Mouse (Mus musculus) liver, embryonic 11.5 days (tissue): ENCODE results near the gene Atg4b. TPM values are rescaled to one million over a fixed set of nuclear protein-coding genes. Genes with fewer than 3 reads are reported as not detected.

ENCODE experiments used
- polyA plus RNA-seq: library from polyadenylated mRNA; unstranded; fragments of >200 nt; fragmentation: Nextera tagmentation; extraction: Ambion mirVana; gene quantifications from 2 replicates; pipeline ENCODE4 v1.2.1, GENCODE M21; 2014

The Atg4b gene
- polyA plus RNA-seq, 1 experiment from 2014 or later, result 86.2 TPM

Other genes starting within 250 kb of the Atg4b start
- gene Farp2, start 239.4 kb upstream of the Atg4b start, polyA plus RNA-seq, result 2.3 and 2.7 TPM in 2 replicates
- gene Stk25, start 92.8 kb upstream of the Atg4b start, polyA plus RNA-seq, result 97.7 and 102 TPM in 2 replicates
- 11.3 and 12.2 TPM in 2 replicates for gene Bok, start 65.8 kb upstream of the Atg4b start, polyA plus RNA-seq
- gene Thap4, start 3.4 kb downstream of the Atg4b start, polyA plus RNA-seq, result 28.9 and 31.7 TPM in 2 replicates
- 297 and 324 TPM in 2 replicates for gene Dtymk, start 50.4 kb downstream of the Atg4b start, polyA plus RNA-seq
- 23.1 and 24.2 TPM in 2 replicates for gene Ing5, start 52.5 kb downstream of the Atg4b start, polyA plus RNA-seq
- gene D2hgdh, start 73.4 kb downstream of the Atg4b start, polyA plus RNA-seq, result 10.1 and 12.3 TPM in 2 replicates
- not detected in 2 replicates for gene Gal3st2, start 109.8 kb downstream of the Atg4b start, polyA plus RNA-seq
- not detected in 2 replicates for gene Gal3st2b, start 166.8 kb downstream of the Atg4b start, polyA plus RNA-seq
- not detected in 2 replicates for gene Gal3st2c, start 239.0 kb downstream of the Atg4b start, polyA plus RNA-seq